Mouse (Mus musculus): ENCODE results near the gene Tnip2.

DNA sequence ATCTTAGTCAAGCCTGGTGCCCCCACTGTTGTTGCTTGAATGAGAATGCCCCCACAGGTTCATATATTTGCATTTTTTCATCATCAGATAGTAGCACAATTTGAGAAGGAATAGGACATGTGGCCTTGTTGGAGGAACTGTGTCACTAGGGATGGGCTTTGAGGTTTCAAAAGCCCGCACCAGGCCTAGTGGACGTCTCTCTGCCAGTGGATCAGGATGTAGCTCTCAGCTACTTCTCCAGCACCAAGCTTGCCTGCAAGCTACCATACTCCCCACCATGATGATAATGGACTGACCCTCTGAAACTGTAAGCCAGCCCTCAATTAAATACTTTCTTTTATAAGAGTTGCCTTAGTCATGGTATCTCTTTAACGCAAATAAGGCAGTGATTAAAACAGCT lies 1.3 kb downstream of the Tnip2 start:
- no peak for TF ChIP-seq GATA1 (IDR thresholded peaks at IDR 0.05; ENCODE audit: low read length)
- no peak for TF ChIP-seq TAL1 (IDR thresholded peaks at IDR 0.05; ENCODE audit: low read length)
